Comparison of ENCODE assay signal across 8 mouse cellular contexts in the genomic region with DNA sequence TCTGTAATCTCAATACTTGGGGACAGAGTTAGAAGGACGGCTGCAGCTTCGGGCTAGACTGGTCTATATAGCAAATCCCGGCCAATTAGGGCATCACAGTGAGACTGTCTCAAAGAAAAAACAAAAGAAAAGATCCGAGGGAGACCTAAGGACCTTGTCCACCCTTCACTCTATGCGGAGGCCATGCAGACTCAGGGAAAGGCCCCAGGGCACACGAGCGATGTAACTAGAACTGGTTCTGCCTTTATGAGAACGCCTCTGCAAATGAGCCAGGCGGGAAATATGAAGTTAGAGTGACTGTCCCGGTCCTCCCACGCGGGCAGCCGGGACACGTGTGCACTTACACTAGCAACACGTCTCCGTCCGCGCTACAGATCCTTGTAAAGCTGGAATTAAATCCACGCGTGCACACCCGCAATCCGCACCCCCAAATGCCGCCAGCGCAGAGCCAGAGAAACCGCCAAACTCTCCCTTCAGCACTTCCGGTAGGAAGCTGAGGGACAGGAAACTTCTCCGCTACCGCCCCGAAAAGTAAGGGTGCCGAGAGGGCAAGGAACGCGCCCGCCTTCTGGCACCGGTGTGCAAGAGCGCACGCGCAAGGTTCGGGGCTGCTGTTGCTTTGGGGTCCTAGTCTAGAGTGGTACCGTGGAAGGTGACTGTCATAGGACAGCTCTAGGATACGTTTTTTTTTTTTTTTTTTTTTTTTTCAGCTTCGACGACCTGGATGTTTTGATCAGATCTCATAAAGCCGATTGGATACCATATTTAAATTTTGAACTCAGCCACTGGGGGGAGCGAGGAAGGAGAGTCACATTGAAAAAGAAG. TPM values are rescaled to one million over a fixed set of nuclear protein-coding genes. Genes with fewer than 3 reads are reported as not detected.
DNase-seq lines count a peak whose midpoint lies in the region; ATAC-seq lines count a peak whose summit lies in the region.

A gene (minus strand): TSS at position 492 of the 825 bp plus-strand sequence.

- peak; percentile 96 for ATAC-seq in hindbrain, embryonic 13.5 days (ENCODE audit: low FRiP score)

- H3K4me3 ChIP-seq in hindbrain, embryonic 13.5 days: peak within 1 kb of the TSS; percentile 89

- peak within 1 kb of the TSS; percentile 40 for H3K27ac ChIP-seq in hindbrain, embryonic 13.5 days

- H3K9me3 ChIP-seq in hindbrain, embryonic 13.5 days: no peaks in the 10 kb centered on the region

- H3K4me1 ChIP-seq in hindbrain, embryonic 13.5 days (replicated peaks): peaks cover 25% of the 10 kb centered on the region

- no peaks in the 10 kb centered on the region for H3K27me3 ChIP-seq in hindbrain, embryonic 13.5 days

- peak; percentile 90 for DNase-seq in NIH3T3 (ENCODE audit: low read depth)
- peak; percentile 96 for DNase-seq in cerebellum, postnatal 10 days
- DNase-seq in frontal cortex, postnatal 14 days (ENCODE audit: low spot score in 2 of 2): peak; percentile 89 to 91
- DNase-seq in layer of hippocampus, postnatal 25 days (ENCODE audit: extremely low spot score in 1 of 2, low spot score in 1 of 2): peak; percentile 83 to 90
- DNase-seq in lung, postnatal 25 days (ENCODE audit: low spot score): peak; percentile 96
- DNase-seq in retina, embryonic 14.5 days (ENCODE audit: low spot score): peak; percentile 95
- DNase-seq in thymus, postnatal 4 days: peak; percentile 92

- H3K36me3 ChIP-seq in hindbrain, embryonic 13.5 days: peaks cover 21% of the 10 kb centered on the region

- peak within 1 kb of the TSS; percentile 84 for H3K9ac ChIP-seq in hindbrain, embryonic 13.5 days

- peak within 1 kb of the TSS; percentile 91 for H3K4me2 ChIP-seq in hindbrain, embryonic 13.5 days

- under 1% methylated on average over 44 of the region's 44 CpGs for WGBS in hindbrain, embryonic 13.5 days

RNA-seq across cellular contexts. Expression of the gene that starts here (rescaled TPM):
- 18.5 and 20.6 TPM in 2 replicates for polyA plus RNA-seq in hindbrain, embryonic 13.5 days (2015; fragmentation: Nextera tagmentation; extraction: Ambion mirVana)
- 1 to 10 TPM; 9.2 to 9.4 TPM for total RNA-seq in layer of hippocampus, postnatal 25 days (2021)

Comparison
In these comparisons a context has a peak if more than half of its experiments do, and no peak if none do; other contexts are left out.
1. Peak in every context shown above with its lines: DNase-seq, ATAC-seq, H3K4me3 ChIP-seq and H3K27ac ChIP-seq.